Mouse (Mus musculus): Measurements from ENCODE around the gene Dgkz. TPM values are rescaled to one million over a fixed set of nuclear protein-coding genes. Genes with fewer than 3 reads are reported as not detected.

The Dgkz gene
- polyA plus RNA-seq, 1 experiment from 2014 or later = 37.7 TPM

- 0 out of 2 replicates have a peak, but pooled peaks have one; percentile 21 for ATAC-seq (ENCODE audit: insufficient read depth, low FRiP score, low TSS enrichment)
- no peak overlapping the region for H3K27ac ChIP-seq (ENCODE audit: low read depth, low read length)
- H3K4me1 ChIP-seq (ENCODE audit: control insufficient read depth, insufficient read depth, low read length) = peaks cover 10% of the 10 kb centered on the region; the same call in 1 of the 2 replicates
Measured at GRCm38 (mm10) chr2:91923415-91924337, 52.0 kb downstream of the Dgkz start.

GRCm38 (mm10) chr2:91922586-91923414 lies 52.9 kb downstream of the Dgkz start:
- H3K4me3 ChIP-seq (ENCODE audit: low read depth, low read length) = peak overlapping the region; percentile 39
- H3K27me3 ChIP-seq (ENCODE audit: control insufficient read depth, insufficient read depth, low read length) = peaks cover 35% of the 10 kb centered on the region
- peak overlapping the region; percentile 64 for H3K4me2 ChIP-seq (ENCODE audit: low read depth)
- H3K9me3 ChIP-seq (ENCODE audit: control insufficient read depth, low read length) = no peaks in the 10 kb centered on the region
- H3K36me3 ChIP-seq (ENCODE audit: control insufficient read depth, insufficient read depth, low read length) = peaks cover 1% of the 10 kb centered on the region
- H3K9ac ChIP-seq (ENCODE audit: low read length) = no peak overlapping the region
- H3K27ac ChIP-seq (ENCODE audit: low read depth, low read length) = no peak overlapping the region
- no peak for ATAC-seq (ENCODE audit: insufficient read depth, low FRiP score, low TSS enrichment)
- WGBS = 3% methylated on average over 31 of the region's 37 CpGs
- H3K4me1 ChIP-seq (ENCODE audit: control insufficient read depth, insufficient read depth, low read length) = peaks cover 7% of the 10 kb centered on the region; the same call in 1 of the 2 replicates
- peak; percentile 29 for DNase-seq (ENCODE audit: low spot score)

More at GRCm38 (mm10) chr2:91923415-91924337, 52.0 kb downstream of the Dgkz start:
- 6% methylated on average over 54 of the region's 54 CpGs for WGBS
- H3K4me2 ChIP-seq (ENCODE audit: low read depth) = peak overlapping the region; percentile 34
- H3K36me3 ChIP-seq (ENCODE audit: control insufficient read depth, insufficient read depth, low read length) = no peaks in the 10 kb centered on the region; the same call in 1 of the 2 replicates
- peak overlapping the region; percentile 18; the same call in 1 of the 2 replicates for H3K4me3 ChIP-seq (ENCODE audit: low read depth, low read length)
- H3K27me3 ChIP-seq (ENCODE audit: control insufficient read depth, insufficient read depth, low read length) = peaks cover 35% of the 10 kb centered on the region
- peak; percentile 81 for DNase-seq (ENCODE audit: low spot score)
- no peaks in the 10 kb centered on the region for H3K9me3 ChIP-seq (ENCODE audit: control insufficient read depth, low read length)
- no peak overlapping the region for H3K9ac ChIP-seq (ENCODE audit: low read length)

DNA sequence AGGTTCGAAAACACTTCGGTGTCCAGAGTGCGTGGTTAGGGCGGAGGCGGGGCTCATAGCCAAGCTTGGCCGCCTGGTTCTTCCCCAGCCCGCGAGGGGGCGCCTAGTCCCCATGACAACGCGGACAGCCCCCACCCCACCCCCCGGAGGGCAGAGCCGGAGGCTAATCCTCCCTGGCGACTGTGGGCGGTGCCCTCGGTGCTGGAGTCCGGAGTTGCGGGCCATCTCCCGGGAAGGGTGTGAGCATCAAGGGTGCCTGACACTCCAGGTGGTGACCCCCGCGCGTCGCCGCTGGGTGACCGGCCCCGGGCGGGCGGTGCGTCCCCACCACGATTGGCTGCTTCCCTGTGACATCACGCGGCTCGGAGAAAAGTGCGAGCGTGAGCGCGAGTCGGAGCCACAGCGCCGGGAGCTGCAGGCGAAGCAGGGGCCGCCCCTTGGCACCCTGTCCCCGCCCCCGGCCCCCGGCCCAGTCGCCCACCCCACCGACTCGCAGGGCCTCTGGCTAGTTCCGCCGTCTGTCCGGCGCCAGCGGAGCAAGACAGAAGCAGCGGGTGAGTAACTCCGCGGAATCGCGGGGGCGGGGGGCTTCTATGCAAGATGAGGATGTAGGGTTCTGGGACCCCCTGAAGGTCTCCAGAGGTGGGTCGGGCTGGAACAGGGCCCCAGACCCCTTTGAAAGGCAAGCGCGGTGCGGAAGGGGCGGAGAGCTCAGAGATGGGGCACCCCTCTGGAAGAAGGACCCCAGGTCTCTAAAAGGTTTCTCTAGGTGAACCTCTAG lies 53.7 kb downstream of the Dgkz start:
- peaks cover 7% of the 10 kb centered on the region for H3K36me3 ChIP-seq (ENCODE audit: control insufficient read depth, insufficient read depth, low read length)
- H3K27ac ChIP-seq (ENCODE audit: low read depth, low read length) = no peak overlapping the region
- H3K4me3 ChIP-seq (ENCODE audit: low read depth, low read length) = peak overlapping the region; percentile 39
- H3K9me3 ChIP-seq (ENCODE audit: control insufficient read depth, low read length) = no peaks in the 10 kb centered on the region
- peak overlapping the region; percentile 64 for H3K4me2 ChIP-seq (ENCODE audit: low read depth)
- 0 out of 2 replicates have a peak overlapping the region, but pooled peaks have one; percentile 38 for H3K9ac ChIP-seq (ENCODE audit: low read length)
- 1% methylated on average over 63 of the region's 64 CpGs for WGBS
- H3K27me3 ChIP-seq (ENCODE audit: control insufficient read depth, insufficient read depth, low read length) = peaks cover 35% of the 10 kb centered on the region
- DNase-seq (ENCODE audit: low spot score) (peak; percentile 85), ATAC-seq (ENCODE audit: insufficient read depth, low FRiP score, low TSS enrichment) (peak; percentile 76)
- peaks cover 7% of the 10 kb centered on the region; the same call in 1 of the 2 replicates for H3K4me1 ChIP-seq (ENCODE audit: control insufficient read depth, insufficient read depth, low read length)

- Histone ChIP-seq H3K9me3 (ENCODE audit: control insufficient read depth, low read length) (no peaks in the 10 kb centered on the region), H3K4me2 (ENCODE audit: low read depth) (peak overlapping the region; percentile 64), H3K4me1 (ENCODE audit: control insufficient read depth, insufficient read depth, low read length) (peaks cover 7% of the 10 kb centered on the region; the same call in 1 of the 2 replicates), H3K27me3 (ENCODE audit: control insufficient read depth, insufficient read depth, low read length) (peaks cover 35% of the 10 kb centered on the region), H3K9ac (ENCODE audit: low read length) (no peak overlapping the region), H3K27ac (ENCODE audit: low read depth, low read length) (no peak overlapping the region), H3K4me3 (ENCODE audit: low read depth, low read length) (peak overlapping the region; percentile 39), H3K36me3 (ENCODE audit: control insufficient read depth, insufficient read depth, low read length) (peaks cover 7% of the 10 kb centered on the region)
- WGBS = 5% methylated on average over 31 of the region's 31 CpGs
- ATAC-seq (ENCODE audit: insufficient read depth, low FRiP score, low TSS enrichment) = no peak; the same call in 1 of the 2 replicates
- DNase-seq (ENCODE audit: low spot score) = peak; percentile 59
Measured at GRCm38 (mm10) chr2:91921181-91921789, 54.4 kb downstream of the Dgkz start.

GRCm38 (mm10) chr2:91920130-91920529 lies 55.5 kb downstream of the Dgkz start:
- Histone ChIP-seq H3K27ac (ENCODE audit: low read depth, low read length) (no peak overlapping the region), H3K36me3 (ENCODE audit: control insufficient read depth, insufficient read depth, low read length) (peaks cover 7% of the 10 kb centered on the region), H3K4me2 (ENCODE audit: low read depth) (no peak overlapping the region), H3K9me3 (ENCODE audit: control insufficient read depth, low read length) (no peaks in the 10 kb centered on the region), H3K27me3 (ENCODE audit: control insufficient read depth, insufficient read depth, low read length) (peaks cover 32% of the 10 kb centered on the region), H3K9ac (ENCODE audit: low read length) (no peak overlapping the region), H3K4me1 (ENCODE audit: control insufficient read depth, insufficient read depth, low read length) (peaks cover 7% of the 10 kb centered on the region; the same call in 1 of the 2 replicates), H3K4me3 (ENCODE audit: low read depth, low read length) (no peak overlapping the region)
- ATAC-seq (ENCODE audit: insufficient read depth, low FRiP score, low TSS enrichment) (no peak), DNase-seq (ENCODE audit: low spot score) (no peak)
- 77% methylated on average over 4 of the region's 4 CpGs for WGBS

DNA sequence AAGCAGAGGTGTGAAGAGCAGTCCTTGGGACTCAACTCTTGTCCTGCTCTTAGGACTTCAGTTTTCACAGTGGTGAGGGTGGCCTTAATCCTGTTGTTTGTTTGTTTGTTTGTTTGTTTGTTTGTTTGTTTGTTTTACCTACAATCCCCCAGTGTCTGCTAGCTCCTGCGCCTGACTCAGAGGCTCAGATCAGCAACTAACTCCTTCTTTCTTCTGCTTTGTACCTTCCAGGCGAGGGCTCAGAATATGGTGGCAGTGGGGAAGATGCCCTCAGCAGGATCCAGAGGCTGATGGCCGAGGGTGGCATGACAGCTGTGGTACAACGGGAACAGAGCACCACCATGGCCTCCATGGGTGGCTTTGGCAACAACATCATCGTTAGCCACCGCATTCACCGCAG lies 58.6 kb downstream of the Dgkz start:
- Histone ChIP-seq H3K36me3 (ENCODE audit: control insufficient read depth, insufficient read depth, low read length) (peaks cover 9% of the 10 kb centered on the region), H3K9ac (ENCODE audit: low read length) (no peak overlapping the region), H3K27me3 (ENCODE audit: control insufficient read depth, insufficient read depth, low read length) (peaks cover 14% of the 10 kb centered on the region), H3K4me1 (ENCODE audit: control insufficient read depth, insufficient read depth, low read length) (no peaks in the 10 kb centered on the region; the same call in 1 of the 2 replicates), H3K27ac (ENCODE audit: low read depth, low read length) (no peak overlapping the region), H3K9me3 (ENCODE audit: control insufficient read depth, low read length) (no peaks in the 10 kb centered on the region), H3K4me2 (ENCODE audit: low read depth) (no peak overlapping the region), H3K4me3 (ENCODE audit: low read depth, low read length) (no peak overlapping the region)
- DNase-seq (ENCODE audit: low spot score) (no peak), ATAC-seq (ENCODE audit: insufficient read depth, low FRiP score, low TSS enrichment) (no peak)
- WGBS = 90% methylated on average over 7 of the region's 7 CpGs

DNA sequence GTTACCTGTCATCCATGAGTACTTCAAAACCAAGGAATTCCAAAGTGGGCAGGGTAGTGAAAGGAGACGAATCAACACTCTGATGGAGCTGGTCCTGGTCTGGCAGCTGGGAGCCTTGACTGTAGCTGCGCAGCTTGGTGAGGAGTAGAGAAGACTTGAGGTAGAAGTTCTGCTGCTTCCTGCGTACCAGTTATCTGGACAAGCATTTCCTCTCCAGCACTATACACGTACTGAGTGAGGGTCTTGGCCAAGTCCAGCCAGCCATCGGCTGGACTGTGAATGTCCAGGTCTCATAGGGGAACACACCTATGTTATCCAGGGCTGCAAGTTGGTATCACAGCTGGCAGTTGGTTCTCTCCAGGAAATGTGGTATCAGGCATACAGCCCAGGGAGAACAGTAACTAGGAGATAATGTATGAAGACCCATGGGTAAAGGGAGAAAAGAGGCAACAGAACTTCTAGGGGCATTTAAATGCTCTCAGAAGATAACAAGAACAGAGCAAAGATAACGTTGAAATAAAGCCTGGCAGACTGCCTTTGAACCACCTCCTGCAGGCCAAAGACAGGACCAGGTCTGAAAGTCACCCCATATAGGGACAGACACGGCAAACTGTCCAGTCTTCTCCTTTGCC lies 59.2 kb downstream of the Dgkz start:
- H3K36me3 ChIP-seq (ENCODE audit: control insufficient read depth, insufficient read depth, low read length) = peaks cover 14% of the 10 kb centered on the region

More for the DNA sequence above, 59.2 kb downstream of the Dgkz start:
- Histone ChIP-seq H3K4me1 (ENCODE audit: control insufficient read depth, insufficient read depth, low read length) (no peaks in the 10 kb centered on the region; the same call in 1 of the 2 replicates), H3K27ac (ENCODE audit: low read depth, low read length) (no peak overlapping the region), H3K4me3 (ENCODE audit: low read depth, low read length) (no peak overlapping the region), H3K27me3 (ENCODE audit: control insufficient read depth, insufficient read depth, low read length) (peaks cover 12% of the 10 kb centered on the region), H3K4me2 (ENCODE audit: low read depth) (no peak overlapping the region), H3K9me3 (ENCODE audit: control insufficient read depth, low read length) (no peaks in the 10 kb centered on the region), H3K9ac (ENCODE audit: low read length) (no peak overlapping the region)
- DNase-seq (ENCODE audit: low spot score) (no peak), ATAC-seq (ENCODE audit: insufficient read depth, low FRiP score, low TSS enrichment) (no peak)
- WGBS = 93% methylated on average over 7 of the region's 7 CpGs
